Mouse (Mus musculus): ENCODE measurements at regions not wholly inside any gene's neighbourhood (a gene's known extent, or its start where the extent isn't known, plus 50 kb on each side); places are given as distances from the start of the nearest gene placed in this dataset.
"Not testable (repeated sequence)": the region's sequence is repeated elsewhere in the genome, so short reads cannot be mapped to it uniquely, and the experiment has no call there.

DNA sequence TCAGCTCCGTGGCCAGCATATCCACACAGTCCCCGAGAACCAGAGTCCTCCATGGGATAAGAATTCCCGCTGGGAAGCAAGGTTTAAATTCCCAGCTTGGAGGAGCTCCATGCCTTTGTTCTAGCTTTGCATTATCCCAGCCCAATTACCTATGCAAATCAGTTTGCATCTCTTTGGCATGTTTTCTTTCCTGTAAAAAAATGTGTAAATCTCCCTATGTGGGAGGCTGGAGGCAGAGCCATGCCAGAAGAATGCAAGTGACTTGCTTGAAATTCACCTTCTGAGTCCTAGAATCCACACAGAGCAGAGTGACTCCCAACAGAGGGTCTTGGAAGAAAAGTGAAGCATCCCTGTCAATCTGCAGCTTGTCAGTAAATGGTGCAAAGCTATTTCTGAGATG is 388.9 kb downstream of the Tcerg1l start:
- no peak for DNase-seq (ENCODE audit: low spot score)

GRCm38 (mm10) chr7:138024021-138024420 is 373.5 kb downstream of the Tcerg1l start:
- DNase-seq (ENCODE audit: low spot score), result not testable (repeated sequence)

DNA sequence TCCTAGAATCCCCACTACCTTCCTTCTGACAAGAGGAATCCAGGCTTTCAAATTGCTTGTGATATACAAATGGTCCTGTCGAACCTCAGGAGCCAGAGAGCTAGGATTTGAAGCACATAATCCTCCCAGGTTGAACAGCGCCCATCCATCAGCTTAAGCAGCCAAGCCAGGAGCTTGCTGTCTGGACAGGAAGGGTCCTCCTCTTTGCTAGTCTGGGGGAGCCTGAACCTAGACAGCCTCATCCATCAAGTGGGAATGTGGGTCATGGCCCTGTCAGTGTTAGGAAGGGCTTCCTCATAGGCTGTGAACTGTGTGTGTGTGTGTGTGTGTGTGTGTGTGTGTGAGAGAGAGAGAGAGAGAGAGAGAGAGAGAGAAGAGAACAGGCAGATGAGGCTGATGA is 345.8 kb downstream of the Tcerg1l start:
- DNase-seq (ENCODE audit: low spot score), result no peak

GRCm38 (mm10) chr7:138054756-138055155 is 342.8 kb downstream of the Tcerg1l start:
- no peak for DNase-seq (ENCODE audit: low spot score)

DNA sequence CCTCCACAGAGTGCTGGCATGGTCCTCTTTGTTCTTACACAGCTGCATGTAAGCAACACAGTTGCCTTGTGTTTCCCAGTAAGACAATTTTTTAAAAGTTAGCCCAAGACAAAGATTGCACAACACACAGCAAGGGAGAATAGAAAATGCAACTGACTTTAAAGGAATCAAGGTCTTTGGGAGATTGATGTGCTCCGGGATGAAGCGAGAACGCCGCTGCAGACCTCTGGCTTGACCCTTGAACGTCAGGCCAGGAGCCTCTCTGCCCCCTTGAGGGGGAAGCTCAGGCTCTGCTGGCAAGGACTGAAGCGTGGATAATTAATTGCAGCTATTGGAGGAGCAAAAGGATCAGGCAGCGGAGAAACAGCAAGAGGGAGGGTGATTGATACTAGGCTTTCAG is 336.4 kb downstream of the Tcerg1l start:
- no peak for DNase-seq (ENCODE audit: low spot score)

DNA sequence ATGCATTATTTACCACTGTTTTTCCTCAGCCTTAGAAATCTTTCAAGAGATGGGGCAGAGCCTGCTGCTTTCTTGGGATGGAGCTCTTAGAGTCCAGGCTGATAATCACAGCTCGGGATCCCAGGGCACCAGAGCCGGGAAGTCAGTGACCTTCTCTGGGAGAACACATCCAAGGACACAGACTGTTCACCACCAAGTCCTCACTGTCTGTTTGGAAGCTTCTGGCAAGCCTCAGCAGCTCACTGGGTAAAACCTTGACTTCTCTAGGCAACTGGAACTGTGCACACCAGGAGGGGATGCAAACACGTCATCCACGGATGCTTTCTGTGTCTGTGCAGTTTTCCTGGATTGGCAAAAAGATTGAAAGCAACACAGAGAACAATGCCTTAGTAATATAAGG is 330.6 kb downstream of the Tcerg1l start:
- no peak for DNase-seq (ENCODE audit: low spot score)

GRCm38 (mm10) chr7:138075231-138075630 is 322.3 kb downstream of the Tcerg1l start:
- no peak for DNase-seq (ENCODE audit: low spot score)

- DNase-seq (ENCODE audit: low spot score), result peak; percentile 91
Observed at GRCm38 (mm10) chr7:138083980-138084379, 313.6 kb downstream of the Tcerg1l start.

- DNase-seq (ENCODE audit: low spot score), result no peak
Observed at GRCm38 (mm10) chr7:138107471-138108210, 289.9 kb downstream of the Tcerg1l start.

DNA sequence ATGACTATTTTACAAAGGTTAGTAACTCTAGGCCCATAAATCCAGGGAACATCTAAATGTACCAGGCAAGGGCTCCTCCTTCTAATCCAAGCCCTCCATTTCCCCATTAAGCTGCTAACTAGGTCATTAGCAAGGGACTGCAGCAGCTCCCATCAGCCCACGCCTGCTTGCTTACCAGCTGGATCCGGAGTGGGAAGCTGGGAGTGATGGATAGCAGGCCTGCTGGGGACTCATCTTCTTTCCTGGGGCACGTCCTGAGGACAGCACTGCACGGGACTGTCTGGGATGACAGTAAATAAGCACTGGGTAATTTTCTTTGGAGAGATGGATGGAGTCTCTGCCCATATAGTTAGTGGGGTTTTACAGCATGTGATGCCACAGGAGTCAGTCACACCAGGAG is 276.0 kb downstream of the Tcerg1l start:
- DNase-seq (ENCODE audit: low spot score), result no peak

DNA sequence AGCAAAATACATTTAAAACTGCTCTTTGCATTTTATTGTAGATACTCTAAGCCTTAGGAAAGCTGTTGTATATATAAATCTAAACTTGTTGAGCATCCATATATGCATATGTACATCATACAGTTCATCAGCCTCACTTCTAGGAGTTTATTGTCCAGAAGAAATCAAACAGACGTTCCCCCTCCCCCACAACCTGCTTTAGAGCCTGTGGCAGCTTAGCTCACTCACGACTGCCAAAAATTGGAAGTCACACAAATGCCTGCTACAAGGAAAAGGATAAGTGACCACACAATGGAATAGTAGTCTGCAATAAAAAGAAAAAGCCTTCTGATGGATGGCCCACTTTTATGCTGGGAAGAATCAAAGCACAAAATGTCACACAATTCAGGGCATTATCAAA is 267.8 kb downstream of the Tcerg1l start:
- no peak for DNase-seq (ENCODE audit: low spot score)

DNA sequence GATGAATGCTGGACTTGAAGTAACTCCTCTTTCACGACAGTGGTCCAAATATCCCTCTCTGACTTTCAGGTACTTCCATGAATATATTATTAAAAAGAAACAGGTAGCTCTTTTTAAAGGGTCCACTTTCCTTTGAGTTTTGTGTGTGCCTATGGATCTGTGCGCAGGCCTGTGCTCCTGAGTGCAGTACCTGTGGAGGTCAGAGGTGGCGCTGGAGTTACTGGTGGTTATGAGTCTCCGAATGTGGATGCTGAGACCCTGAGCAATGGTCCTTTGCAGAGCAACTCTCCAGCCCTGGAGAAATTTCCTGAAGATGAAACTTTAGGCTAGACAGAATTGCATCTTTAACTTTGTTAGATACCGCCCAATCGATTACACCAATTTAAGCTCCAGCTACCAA is 264.1 kb downstream of the Tcerg1l start:
- DNase-seq (ENCODE audit: low spot score), result no peak

GRCm38 (mm10) chr7:138137934-138138333 is 259.6 kb downstream of the Tcerg1l start:
- DNase-seq (ENCODE audit: low spot score), result no peak

DNA sequence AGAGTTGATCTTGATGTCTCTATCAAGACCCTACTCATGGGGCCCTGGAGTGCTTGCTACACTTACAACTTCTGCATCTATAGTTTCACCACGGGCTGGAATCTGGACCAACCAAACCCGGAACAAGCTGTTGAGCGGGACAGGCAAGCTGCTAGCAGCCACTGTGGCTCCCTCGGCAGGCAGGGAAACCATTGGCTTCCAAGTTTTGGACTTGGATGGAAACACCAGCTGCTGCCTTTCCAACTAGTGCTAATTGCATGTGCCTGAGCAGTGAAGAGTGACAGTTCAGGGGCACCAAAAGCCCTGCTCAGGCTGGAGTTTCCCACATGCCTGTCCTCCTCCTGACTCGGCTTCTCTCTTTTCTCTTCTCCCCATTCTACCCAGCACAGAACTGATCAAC is 257.8 kb downstream of the Tcerg1l start:
- no peak for DNase-seq (ENCODE audit: low spot score)

DNA sequence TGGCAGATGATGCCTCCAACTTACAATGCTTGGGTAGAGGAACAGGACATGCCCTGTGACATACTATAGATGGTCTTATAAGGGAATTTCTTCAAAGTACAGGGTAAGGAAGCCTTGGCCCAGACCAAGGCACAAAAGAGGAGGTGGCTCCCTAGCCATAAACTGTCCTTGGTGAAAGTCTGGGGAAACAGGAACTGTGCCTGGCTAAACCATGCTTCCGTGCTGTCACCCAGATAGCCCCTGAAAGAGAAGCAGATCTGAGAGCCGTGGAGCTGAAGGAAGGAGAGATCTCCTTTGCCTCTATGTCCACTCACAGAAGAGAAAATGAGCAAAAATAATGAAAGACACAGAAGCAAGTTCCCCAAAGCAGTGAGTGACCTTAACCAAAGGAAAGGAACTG is 248.0 kb downstream of the Tcerg1l start:
- DNase-seq (ENCODE audit: low spot score), result no peak

- no peak for DNase-seq (ENCODE audit: low spot score)
Observed at GRCm38 (mm10) chr7:138153455-138154167, 243.9 kb downstream of the Tcerg1l start.
